Mouse (Mus musculus): ENCODE data around the gene Tmem170. TPM values are rescaled to one million over a fixed set of nuclear protein-coding genes. Genes with fewer than 3 reads are reported as not detected.
A peak's percentile ranks its signal among the peaks of the same experiment; 100 is the strongest.

Tmem170 gene
- total RNA-seq, 2 experiments from 2014 or later: 0.05 to 0.62 TPM

DNA sequence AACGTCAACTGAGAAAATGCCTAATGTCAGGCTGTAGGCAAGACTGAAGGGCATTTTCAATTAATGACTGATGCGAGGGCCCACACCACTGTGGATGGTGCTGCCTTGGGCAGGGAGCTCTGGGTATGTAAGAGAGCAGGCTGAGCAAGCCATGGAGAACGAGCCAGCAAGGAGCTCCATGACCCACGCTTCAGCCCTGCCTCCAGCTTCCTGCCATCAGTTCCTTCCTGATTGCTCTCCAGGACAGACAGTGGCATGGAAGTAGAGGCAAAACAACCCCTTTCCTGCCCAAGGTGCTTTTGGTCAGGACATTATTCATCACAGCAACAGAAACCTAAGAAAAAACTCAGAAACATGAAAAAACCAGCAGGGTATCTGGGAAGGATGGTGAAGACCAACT lies 55.9 kb downstream of the Tmem170 start:
- ATAC-seq (replicated peaks; ENCODE audit: poor library complexity, severe bottlenecking): peak; percentile 20; the same call in 1 of the 2 replicates

DNA sequence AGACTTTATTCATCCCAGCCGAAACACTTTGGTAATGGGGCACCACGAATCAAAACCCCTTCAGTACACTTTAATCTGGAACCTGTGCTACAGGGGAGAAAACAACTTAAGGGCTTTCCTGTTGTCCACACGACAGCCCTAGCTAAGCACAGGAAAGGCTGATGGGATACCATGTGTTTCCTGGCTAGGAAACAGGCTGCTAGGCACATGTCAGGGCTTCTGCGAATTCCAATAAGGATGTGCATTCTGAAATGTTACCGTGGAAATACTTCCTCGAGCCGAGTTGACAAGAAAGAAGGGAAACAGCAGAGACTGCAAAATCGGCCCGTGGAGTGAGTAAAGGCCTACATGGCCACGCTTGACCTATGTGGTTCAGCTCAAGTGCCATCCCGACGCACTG lies 56.5 kb downstream of the Tmem170 start:
- no peak for ATAC-seq (replicated peaks; ENCODE audit: poor library complexity, severe bottlenecking)

DNA sequence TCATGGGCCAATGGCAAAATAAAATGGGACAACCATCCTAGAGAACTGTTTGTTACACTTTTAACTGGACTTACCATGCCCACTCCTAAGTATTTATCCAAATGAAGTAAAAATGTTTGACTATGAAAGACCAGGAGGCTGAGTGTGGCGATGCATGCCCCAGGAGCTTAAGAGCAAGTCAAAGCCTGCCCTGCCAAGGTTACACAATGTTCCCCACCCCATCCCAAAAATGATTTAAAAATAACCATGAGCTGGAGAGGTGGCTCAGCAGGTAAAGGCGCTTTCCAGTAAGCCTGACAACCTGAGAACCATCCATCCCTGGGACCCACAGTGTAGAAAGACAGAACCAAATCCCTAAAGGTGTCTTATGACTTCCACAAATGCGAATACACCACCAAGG lies 58.0 kb downstream of the Tmem170 start:
- ATAC-seq (replicated peaks; ENCODE audit: poor library complexity, severe bottlenecking): no peak

DNA sequence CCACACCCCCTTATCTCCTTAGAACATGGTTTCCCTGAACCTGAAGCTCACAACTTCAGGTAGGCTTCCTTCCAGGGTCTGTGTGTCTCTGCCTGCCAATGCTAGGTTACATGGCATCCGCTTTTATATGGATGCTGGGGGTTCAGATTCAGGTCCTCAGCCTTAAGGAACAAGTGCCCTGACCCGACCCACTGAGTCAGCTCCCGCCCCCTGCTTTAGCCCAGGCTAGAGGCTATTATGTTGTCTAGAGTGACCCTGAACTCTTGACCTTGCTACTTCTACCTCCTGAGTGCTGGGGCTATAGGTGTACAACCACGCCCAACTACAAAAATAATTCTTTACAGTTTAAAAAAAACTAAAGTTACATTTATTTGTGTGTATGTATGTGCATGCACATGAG lies 61.5 kb downstream of the Tmem170 start:
- no peak for ATAC-seq (replicated peaks; ENCODE audit: poor library complexity, severe bottlenecking)

DNA sequence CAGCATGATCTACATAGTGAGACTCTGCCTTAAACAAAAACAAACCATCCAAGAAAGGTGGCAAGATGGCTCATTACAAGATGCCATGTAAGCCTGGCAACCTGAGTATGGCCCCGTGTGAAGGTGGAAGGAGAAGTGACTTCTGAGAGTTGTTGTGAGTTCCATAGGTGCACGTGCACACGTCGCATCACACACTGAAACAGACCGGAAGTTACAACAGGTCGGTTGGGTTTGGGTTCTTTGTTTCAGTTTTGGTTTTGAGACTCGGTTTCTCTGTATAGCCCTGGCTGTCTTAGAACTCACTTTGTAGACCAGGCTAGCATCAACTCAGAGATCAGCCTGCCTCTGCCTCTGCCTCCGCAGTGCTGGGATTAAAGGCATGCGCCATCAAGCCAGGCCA lies 62.7 kb downstream of the Tmem170 start:
- no peak for ATAC-seq (replicated peaks; ENCODE audit: poor library complexity, severe bottlenecking)

Other genes starting within 250 kb of the Tmem170 start
- gene Ldhd, start 246.4 kb downstream of the Tmem170 start, total RNA-seq (2014; fragmentation: Nextera tagmentation): not detected in 2 replicates
- gene Ldhd, start 246.4 kb downstream of the Tmem170 start, total RNA-seq (2017): not detected in 2 replicates
- 14.9 and 23.6 TPM in 2 replicates for gene Zfp1, start 233.3 kb downstream of the Tmem170 start, total RNA-seq (2014; fragmentation: Nextera tagmentation)
- 10.9 and 11.2 TPM in 2 replicates for gene Zfp1, start 233.3 kb downstream of the Tmem170 start, total RNA-seq (2017)
- not detected in 2 replicates for gene Ctrb1, start 185.7 kb downstream of the Tmem170 start, total RNA-seq (2014; fragmentation: Nextera tagmentation)
- gene Ctrb1, start 185.7 kb downstream of the Tmem170 start, total RNA-seq (2017): not detected in 2 replicates
- gene Bcar1, start 132.9 kb downstream of the Tmem170 start, total RNA-seq (2014; fragmentation: Nextera tagmentation): not detected in 2 replicates
- not detected in 2 replicates for gene Bcar1, start 132.9 kb downstream of the Tmem170 start, total RNA-seq (2017)
- 92.7 and 94.8 TPM in 2 replicates for gene Cfdp1, start 22.5 kb downstream of the Tmem170 start, total RNA-seq (2014; fragmentation: Nextera tagmentation)
- gene Cfdp1, start 22.5 kb downstream of the Tmem170 start, total RNA-seq (2017): 217 and 238 TPM in 2 replicates
- not detected in 2 replicates for gene Chst5, start 33.7 kb upstream of the Tmem170 start, total RNA-seq (2014; fragmentation: Nextera tagmentation)
- not detected in 2 replicates for gene Chst5, start 33.7 kb upstream of the Tmem170 start, total RNA-seq (2017)
- not detected in 2 replicates for gene Tmem231, start 57.1 kb upstream of the Tmem170 start, total RNA-seq (2014; fragmentation: Nextera tagmentation)
- gene Tmem231, start 57.1 kb upstream of the Tmem170 start, total RNA-seq (2017): not detected in 2 replicates
- 54.4 and 78.4 TPM in 2 replicates for gene Gabarapl2, start 64.0 kb upstream of the Tmem170 start, total RNA-seq (2014; fragmentation: Nextera tagmentation)
- 23.3 and 26.8 TPM in 2 replicates for gene Gabarapl2, start 64.0 kb upstream of the Tmem170 start, total RNA-seq (2017)
- 8.5 and 12.7 TPM in 2 replicates for gene Adat1, start 115.6 kb upstream of the Tmem170 start, total RNA-seq (2014; fragmentation: Nextera tagmentation)
- 5.7 and 6.1 TPM in 2 replicates for gene Adat1, start 115.6 kb upstream of the Tmem170 start, total RNA-seq (2017)
- gene Kars, start 134.6 kb upstream of the Tmem170 start, total RNA-seq (2014; fragmentation: Nextera tagmentation): 164 and 178 TPM in 2 replicates
- gene Kars, start 134.6 kb upstream of the Tmem170 start, total RNA-seq (2017): 186 and 197 TPM in 2 replicates
- 4.1 and 10.8 TPM in 2 replicates for gene Terf2ip, start 134.6 kb upstream of the Tmem170 start, total RNA-seq (2014; fragmentation: Nextera tagmentation)
- gene Terf2ip, start 134.6 kb upstream of the Tmem170 start, total RNA-seq (2017): 9.4 and 14.6 TPM in 2 replicates
- gene Gm6793, start 138.3 kb upstream of the Tmem170 start, total RNA-seq (2014; fragmentation: Nextera tagmentation): 0.21 and 0.26 TPM in 2 replicates
- gene Gm6793, start 138.3 kb upstream of the Tmem170 start, total RNA-seq (2017): 0.26 TPM in 1 of 2 replicates, not detected in the other